Mouse (Mus musculus) liver, adult 2 months (tissue): ENCODE data around the gene Mettl4. TPM values are rescaled to one million over a fixed set of nuclear protein-coding genes. Genes with fewer than 3 reads are reported as not detected.

Source experiments
- DNase-seq: peaks from one replicate; pipeline ENCODE4 v3.0.0-alpha.2; 2011; ENCODE audit warnings: low read depth, low spot score; ENCODE audit errors: extremely low read depth
- H3K27ac ChIP-seq: fragments of 200-500 bp; replicated peaks from 2 replicates; pipeline ENCODE4 v1.5.1; 2012; ENCODE audit warnings: low read depth, mild to moderate bottlenecking, control low read depth, inconsistent platforms, low read length; ENCODE audit not compliant: insufficient read depth
- H3K27me3 ChIP-seq: fragments of 200-500 bp; 2 replicates; pipeline ENCODE4 v1.6.1; 2012; ENCODE audit warnings: mild to moderate bottlenecking, moderate library complexity, low read length, inconsistent platforms; ENCODE audit not compliant: control insufficient read depth, insufficient read depth
- H3K36me3 ChIP-seq: fragments of 200-500 bp; 2 replicates; pipeline ENCODE4 v1.6.1; 2012; ENCODE audit warnings: low read length, inconsistent platforms; ENCODE audit not compliant: control insufficient read depth, insufficient read depth
- H3K4me1 ChIP-seq: fragments of 200-500 bp; 2 replicates; pipeline ENCODE4 v1.6.1; 2011; ENCODE audit warnings: low read length; ENCODE audit not compliant: control insufficient read depth, insufficient read depth
- H3K4me3 ChIP-seq: fragments of 200-500 bp; 2 replicates; pipeline ENCODE4 v1.5.1; 2011; ENCODE audit warnings: low read depth, mild to moderate bottlenecking, control low read depth, low read length, moderate library complexity; ENCODE audit not compliant: insufficient read depth
- H3K79me2 ChIP-seq: fragments of 200-500 bp; 2 replicates; pipeline ENCODE4 v1.6.1; 2012; ENCODE audit warnings: inconsistent platforms, mild to moderate bottlenecking, low read length, moderate library complexity; ENCODE audit not compliant: control insufficient read depth, insufficient read depth
- H3K9ac ChIP-seq: fragments of 200-500 bp; 2 replicates; pipeline ENCODE4 v1.6.1; 2012; ENCODE audit warnings: low read depth, mild to moderate bottlenecking, control low read depth, inconsistent platforms, low read length
- CTCF ChIP-seq: fragments of 200-500 bp; IDR thresholded peaks from 2 replicates; pipeline ENCODE4 v1.5.1; 2011; ENCODE audit warnings: low read depth, low read length, control low read depth
- POLR2A ChIP-seq: fragments of 200-500 bp; IDR thresholded peaks from 2 replicates; pipeline ENCODE4 v1.6.1; 2011; ENCODE audit warnings: low read length, control low read depth; ENCODE audit not compliant: insufficient read depth; ENCODE audit errors: extremely low read depth
- WGBS: fragments of 180-500 bp; shearing (Covaris S2); methylation state at CpG from one replicate; pipeline ENCODE4 v1.1.7; 2018; 5-methylcytosine and 5-hydroxymethylcytosine counted together
- polyA plus RNA-seq: library from polyadenylated mRNA; depleted of rRNA; stranded (reverse); fragments of >200 nt; gene quantifications from 2 replicates; pipeline ENCODE4 v1.2.3, GENCODE M21; 2012
- total RNA-seq: library from RNA; depleted of rRNA; stranded (reverse); fragments of >200 nt; gene quantifications from 2 replicates; pipeline ENCODE4 v1.2.3, GENCODE M21; 2014

Gene Mettl4
- total and polyA plus RNA-seq, 2 experiments, result 2.5 to 12.5 TPM

- no peak for DNase-seq
- no peaks in the 10 kb centered on the region for H3K27me3 ChIP-seq
- TF ChIP-seq CTCF, result no peak
- no peak for TF ChIP-seq POLR2A
- H3K79me2 ChIP-seq, result no peaks in the 10 kb centered on the region
- H3K4me1 ChIP-seq, result no peaks in the 10 kb centered on the region
- H3K27ac ChIP-seq, result no peak overlapping the region
- WGBS, result 90% methylated on average over 6 of the region's 6 CpGs
- no peak overlapping the region for H3K9ac ChIP-seq
- no peaks in the 10 kb centered on the region for H3K36me3 ChIP-seq
- no peak overlapping the region for H3K4me3 ChIP-seq
Observed at GRCm38 (mm10) chr17:94673515-94674317, 76.1 kb downstream of the Mettl4 start.
